Mouse (Mus musculus): ENCODE data around the gene Polr2c. TPM values are rescaled to one million over a fixed set of nuclear protein-coding genes. Genes with fewer than 3 reads are reported as not detected.
"Not testable (repeated sequence)": the region's sequence is repeated elsewhere in the genome, so short reads cannot be mapped to it uniquely, and the experiment has no call there.

Polr2c gene
- polyA plus RNA-seq (2012; rRNA removed) = 84.3 and 93.1 TPM in 2 replicates

DNA sequence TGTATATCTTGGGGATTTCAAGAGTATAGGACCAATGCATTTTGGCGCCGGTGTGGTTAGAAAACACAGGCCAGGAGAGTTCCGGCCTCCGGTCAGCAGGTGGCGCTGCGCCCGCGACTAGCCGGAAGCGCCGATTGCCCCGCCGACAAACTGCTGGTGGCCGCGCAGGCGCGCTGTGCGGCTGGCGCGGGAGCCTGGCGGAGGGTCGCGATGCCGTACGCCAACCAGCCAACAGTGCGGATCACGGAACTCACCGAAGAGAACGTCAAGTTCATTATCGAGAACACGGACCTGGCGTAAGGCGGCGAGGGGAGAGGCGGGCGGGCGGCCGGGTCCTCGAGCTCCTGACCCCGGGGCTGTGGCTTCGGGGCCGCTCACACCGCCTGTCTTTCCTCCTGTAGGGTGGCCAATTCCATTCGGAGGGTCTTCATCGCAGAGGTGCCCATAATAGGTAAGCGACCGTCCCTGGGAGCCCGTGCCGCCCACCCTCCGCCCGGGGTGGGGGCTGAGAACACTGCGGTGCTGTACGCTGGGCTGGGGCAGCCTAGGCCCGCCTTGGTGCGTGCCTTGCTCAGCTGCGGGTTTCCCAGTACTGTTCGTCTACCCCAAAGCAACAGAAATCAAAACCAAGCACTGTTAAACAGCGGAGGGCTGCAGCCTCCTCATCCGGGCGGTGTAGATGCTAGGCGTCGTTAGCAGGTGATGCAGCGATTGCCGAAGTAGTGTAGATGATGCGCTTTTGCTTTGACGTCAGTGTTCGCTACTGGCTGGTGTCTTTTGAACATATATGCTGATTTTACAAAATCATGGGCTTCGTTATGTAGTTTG lies at the start of gene Polr2c:
Gene Polr2c, plus strand, starts transcription at position 105 of the 828 bp plus-strand sequence.
- no peak for DNase-seq (ENCODE audit: low read depth)

GRCm38 (mm10) chr8:94807506-94807905 lies 49.7 kb upstream of the Polr2c start:
- no peak for DNase-seq (ENCODE audit: low read depth)

DNA sequence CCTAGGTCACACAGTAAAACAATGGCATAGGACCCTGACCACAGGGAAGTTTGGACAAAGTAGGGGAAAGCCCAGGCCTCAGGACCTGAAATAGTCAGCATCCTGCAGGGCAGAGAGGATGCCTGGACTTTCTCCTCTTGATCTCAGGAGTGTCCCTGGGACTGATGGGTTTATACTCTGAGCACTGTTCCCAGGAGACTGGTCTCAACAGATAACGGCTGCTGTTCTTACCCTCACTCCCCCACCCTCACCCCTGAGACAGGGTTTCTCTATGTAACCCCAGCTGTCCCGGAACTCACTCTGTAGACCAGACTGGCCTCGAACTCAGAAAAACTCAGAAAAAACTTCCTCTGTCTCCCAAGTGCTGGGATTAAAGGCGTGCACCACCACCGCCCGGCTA lies 48.9 kb upstream of the Polr2c start:
- no peak for DNase-seq (ENCODE audit: low read depth)

DNA sequence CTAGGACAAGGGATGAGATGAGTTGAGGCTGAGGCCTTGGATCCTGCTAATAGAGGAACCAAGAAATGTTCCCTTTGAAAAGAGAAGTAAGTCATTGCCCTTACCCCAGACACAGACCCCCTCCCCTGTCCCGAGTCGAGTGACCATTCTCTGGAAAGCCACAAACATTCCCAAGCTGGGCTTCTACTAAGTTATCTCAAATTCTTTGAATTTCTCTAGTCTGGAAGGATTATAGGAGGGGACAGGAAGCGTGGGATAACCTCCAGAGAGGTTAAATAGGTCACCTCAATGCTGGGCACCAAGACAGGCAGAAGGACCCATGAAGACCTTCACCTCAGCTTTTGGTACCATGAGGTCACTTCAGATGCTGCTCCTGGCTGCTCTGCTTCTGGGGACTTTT lies 47.1 kb upstream of the Polr2c start, which contains the start of gene Ccl17:
Gene Ccl17, plus strand, starts transcription at position 301 of the 400 bp plus-strand sequence.
- no peak for DNase-seq (ENCODE audit: low read depth)

GRCm38 (mm10) chr8:94810855-94811254 lies 46.4 kb upstream of the Polr2c start:
- no peak for DNase-seq (ENCODE audit: low read depth)

DNA sequence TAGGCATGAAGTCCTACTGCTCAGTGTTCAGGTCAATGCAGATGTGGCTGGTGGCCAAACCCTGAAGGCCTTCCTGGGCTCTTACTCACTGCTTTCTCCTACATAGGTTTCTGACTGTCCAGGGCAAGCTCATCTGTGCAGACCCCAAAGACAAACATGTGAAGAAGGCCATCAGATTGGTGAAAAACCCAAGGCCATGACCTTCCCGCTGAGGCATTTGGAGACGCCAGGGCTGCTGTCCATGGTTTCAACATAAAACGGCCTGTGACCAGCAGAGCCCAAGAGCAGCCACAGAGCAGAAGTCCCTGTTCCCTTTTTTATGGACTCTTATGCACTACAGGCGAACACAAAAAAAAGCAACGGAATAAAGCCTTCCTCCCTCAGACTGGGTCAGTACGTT lies 45.6 kb upstream of the Polr2c start:
- no peak for DNase-seq (ENCODE audit: low read depth)

DNA sequence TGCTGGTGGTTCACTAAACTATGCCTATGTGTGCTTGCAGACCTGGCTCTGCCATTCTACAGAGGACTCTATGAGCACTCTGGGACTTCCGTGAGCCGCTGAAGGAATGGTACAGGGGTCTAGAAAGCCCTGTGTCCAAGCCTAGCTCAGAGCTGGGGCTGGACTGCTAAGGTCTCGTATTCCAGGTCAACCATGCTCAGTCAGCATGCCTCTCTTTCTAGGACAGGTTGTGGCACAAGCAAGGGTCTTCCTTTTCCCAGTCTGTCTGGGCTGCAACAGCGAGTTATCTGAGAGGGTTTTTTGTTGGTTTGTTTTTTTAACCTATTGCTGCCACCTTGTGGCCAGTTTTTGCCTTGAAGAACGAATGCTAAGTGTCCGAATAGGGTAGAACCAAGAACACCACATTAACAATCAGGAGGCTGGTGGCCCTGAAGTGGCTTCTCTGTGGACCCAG lies 44.6 kb upstream of the Polr2c start:
- DNase-seq (ENCODE audit: low read depth) = no peak

DNA sequence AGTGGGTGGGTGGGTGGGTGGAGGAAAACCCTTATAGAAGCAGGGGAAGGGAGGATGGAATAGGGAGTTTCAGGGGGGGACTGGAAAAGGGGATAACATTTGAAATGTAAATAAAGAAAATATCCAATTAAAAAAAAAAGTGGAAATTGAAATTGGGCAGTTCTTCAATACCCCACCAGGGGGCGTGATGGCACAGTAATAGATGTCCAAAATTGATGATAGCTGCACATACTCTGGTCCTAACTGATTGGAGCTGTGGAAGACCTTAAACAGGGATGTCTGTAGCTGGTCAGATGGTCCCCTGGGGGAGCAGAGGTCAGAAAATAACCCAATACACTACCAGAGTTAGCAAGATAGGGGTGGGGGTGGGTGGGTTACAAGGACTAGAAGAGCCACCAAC lies 42.7 kb upstream of the Polr2c start:
- DNase-seq (ENCODE audit: low read depth) = no peak

DNA sequence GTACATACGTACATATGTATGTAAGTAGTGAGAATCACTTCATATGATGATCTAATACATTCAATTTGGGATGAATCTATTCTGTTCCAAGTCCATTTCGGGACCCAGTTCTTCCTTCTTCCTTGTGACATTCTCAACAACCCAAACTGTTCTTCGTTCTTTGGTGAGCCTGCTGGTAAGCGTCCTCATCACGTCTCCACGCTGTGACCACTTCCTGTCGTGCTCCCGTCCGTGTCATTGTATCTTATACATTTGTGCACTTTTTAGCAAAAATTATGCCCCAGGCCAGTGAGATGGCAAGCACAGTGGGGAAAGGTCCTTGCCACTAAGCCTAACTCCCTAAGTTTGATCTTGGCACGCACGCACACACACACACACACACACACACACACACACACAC lies 39.3 kb upstream of the Polr2c start:
- DNase-seq (ENCODE audit: low read depth) = no peak

DNA sequence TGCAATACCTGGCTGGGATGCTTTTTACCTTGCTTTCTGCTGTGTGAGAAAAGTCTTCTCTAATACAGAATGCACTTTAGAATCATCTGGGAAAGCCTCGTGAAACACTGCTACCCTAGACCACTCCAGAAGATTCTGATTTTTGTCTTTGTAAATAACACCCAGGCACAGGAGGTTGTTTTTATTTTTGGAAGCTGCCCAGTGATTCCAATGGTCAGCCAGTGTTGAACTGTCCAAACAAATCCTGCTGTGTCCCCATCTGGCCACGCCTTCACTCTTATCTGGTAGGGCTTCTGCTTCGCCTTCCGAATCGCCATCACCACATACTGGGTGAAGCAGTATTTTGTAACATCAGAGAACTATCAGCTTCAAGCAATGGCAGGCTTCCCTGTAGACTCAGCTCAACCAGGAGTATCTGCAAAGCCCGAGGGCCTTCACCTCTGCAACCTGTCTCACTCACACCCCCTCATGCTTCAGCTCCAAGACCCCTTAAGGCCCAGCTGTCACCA lies 37.5 kb upstream of the Polr2c start:
- no peak for DNase-seq (ENCODE audit: low read depth)

DNA sequence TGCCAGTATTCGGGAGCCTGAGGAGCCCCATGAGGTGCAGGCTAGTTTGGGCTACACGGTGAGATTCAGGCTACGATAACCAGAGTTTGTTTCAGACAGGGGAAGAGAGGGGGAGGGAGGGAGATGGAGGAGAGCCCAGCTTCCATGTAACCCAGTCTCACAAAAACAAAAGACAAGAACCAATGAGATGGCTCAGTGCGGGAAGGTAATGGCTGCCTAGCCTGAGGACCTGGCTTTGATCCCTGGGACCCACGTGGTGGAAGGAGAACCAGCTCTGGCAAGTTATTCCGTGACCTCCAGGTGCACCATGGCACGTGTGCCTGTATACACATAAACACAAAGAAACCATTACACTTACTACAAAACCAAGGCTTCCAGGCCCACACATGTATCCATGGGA lies 36.7 kb upstream of the Polr2c start:
- no peak for DNase-seq (ENCODE audit: low read depth)

GRCm38 (mm10) chr8:94821381-94821780 lies 35.9 kb upstream of the Polr2c start:
- DNase-seq (ENCODE audit: low read depth) = no peak

GRCm38 (mm10) chr8:94822637-94823560 lies 34.4 kb upstream of the Polr2c start:
- no peak for DNase-seq (ENCODE audit: low read depth)

- DNase-seq (ENCODE audit: low read depth) = no peak
Observed at GRCm38 (mm10) chr8:94825170-94825569, 32.1 kb upstream of the Polr2c start.

DNA sequence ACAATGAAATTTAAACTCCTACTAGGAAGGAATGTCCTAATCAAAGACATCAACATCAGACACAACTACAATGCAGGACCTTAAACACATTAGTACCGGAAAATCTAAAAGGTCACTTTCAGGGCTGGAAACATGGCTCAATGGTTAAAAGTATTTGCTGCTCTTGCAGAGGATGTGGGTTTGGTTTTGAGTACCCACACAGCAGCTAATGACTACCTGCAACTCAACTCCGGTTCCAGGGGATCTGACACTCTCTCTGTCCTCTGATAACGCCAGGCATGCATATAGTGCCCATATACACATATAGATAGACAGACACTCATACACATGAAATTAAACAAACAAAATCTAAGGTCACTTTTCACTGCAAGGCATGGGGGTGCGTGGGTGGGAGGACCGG lies 31.0 kb upstream of the Polr2c start:
- DNase-seq (ENCODE audit: low read depth) = no peak

DNA sequence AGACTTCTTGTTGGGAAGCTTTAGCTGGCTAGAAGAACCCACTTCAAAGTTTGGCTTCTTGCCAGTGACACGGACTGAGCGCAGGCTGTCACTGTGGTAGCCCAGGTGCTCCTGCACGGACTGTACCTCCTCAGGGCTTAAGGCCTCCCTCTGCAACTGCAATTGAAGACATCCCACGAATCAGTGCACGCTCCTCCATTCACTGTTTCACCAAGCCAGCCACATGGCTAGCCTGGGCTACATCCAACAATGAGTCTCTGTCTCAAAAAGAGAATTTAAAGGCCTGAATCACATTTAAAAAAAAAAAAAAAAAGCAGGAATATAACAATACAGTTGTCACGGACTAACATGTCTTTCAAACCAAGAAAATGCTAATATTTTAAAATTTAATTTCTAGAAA lies 29.0 kb upstream of the Polr2c start:
- DNase-seq (ENCODE audit: low read depth) = no peak

- not testable (repeated sequence) for DNase-seq (ENCODE audit: low read depth)
Observed at GRCm38 (mm10) chr8:94833901-94834405, 23.3 kb upstream of the Polr2c start.

DNA sequence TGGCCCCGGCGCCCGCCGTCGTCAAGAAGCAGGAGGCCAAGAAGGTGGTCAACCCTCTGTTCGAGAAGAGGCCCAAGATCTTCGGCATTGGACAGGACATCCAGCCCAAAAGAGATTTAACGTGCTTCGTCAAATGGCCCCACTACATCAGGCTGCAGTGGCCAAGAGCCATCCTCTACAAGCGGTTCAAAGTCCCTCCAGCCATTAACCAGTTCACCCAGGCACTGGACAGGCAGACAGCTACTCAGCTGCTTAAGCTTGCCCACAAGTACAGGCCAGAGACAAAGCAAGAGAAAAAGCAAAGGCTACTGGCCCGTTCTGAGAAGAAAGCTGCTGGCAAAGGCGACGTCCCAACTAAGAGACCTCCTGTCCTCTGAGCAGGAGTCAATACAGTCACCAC lies 21.5 kb upstream of the Polr2c start:
- DNase-seq (ENCODE audit: low read depth) = not testable (repeated sequence)

GRCm38 (mm10) chr8:94836456-94837240 lies 20.6 kb upstream of the Polr2c start:
- no peak for DNase-seq (ENCODE audit: low read depth)

DNA sequence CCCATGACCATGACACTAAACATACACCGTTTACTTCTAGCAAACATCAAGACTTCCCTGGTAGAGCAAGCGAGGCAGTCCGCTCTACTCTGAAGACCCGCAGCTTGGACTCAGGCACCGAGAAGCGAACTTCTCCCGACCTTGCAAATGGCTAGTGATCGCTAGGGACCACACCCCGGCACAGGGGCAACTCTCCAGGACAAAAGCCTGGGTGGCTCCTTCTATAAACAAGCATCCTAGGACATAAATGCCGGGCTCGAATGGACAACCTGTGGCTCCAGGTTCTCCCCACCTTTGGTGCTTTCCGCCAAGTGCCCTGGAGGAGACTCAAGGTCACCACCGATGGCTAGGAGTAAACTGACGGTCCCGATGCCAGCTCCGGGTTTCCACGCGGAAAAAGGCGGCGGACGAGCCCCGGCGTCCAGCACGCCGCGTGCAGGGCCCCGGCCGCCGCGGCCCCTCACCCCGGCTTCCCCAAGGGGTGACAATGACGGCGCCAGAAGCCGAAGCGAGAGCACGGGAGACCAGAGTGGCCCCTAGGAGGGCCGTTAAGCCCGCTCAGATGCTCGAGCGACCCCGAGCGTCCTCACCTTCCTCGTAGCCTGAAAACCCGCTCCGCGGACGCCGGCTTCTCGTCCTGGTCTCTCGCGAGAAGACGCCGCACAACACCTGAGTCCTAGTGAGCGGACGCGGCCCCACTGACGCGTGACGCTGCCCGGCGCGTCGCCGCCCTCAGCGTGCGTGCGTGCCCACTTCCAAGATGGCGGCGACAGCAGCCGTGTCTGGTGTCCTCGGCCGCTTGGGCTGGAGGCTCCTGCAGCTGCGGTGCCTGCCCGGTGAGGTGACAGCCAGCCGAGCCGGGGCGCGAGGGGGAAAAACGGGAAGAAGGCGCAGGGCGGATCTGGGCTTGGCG lies 19.3 kb upstream of the Polr2c start, which contains the start of the genes Coq9 and Ciapin1:
Gene Coq9, plus strand, starts transcription at position 660 of the 913 bp plus-strand sequence.
Gene Ciapin1, minus strand, starts transcription at position 697 of the 913 bp plus-strand sequence.
- no peak for DNase-seq (ENCODE audit: low read depth)
